Mouse (Mus musculus) central nervous system, embryonic 18 days (tissue): ENCODE results near the gene Vps8. TPM values are rescaled to one million over a fixed set of nuclear protein-coding genes. Genes with fewer than 3 reads are reported as not detected.

Experiments
- polyA plus RNA-seq: library from polyadenylated mRNA; depleted of rRNA; stranded (reverse); fragments of >200 nt; gene quantifications from 2 replicates; pipeline ENCODE4 v1.2.3, GENCODE M21; 2012; rRNA removed

The Vps8 gene
- polyA plus RNA-seq, result 27.9 and 29.3 TPM in 2 replicates

DNA sequence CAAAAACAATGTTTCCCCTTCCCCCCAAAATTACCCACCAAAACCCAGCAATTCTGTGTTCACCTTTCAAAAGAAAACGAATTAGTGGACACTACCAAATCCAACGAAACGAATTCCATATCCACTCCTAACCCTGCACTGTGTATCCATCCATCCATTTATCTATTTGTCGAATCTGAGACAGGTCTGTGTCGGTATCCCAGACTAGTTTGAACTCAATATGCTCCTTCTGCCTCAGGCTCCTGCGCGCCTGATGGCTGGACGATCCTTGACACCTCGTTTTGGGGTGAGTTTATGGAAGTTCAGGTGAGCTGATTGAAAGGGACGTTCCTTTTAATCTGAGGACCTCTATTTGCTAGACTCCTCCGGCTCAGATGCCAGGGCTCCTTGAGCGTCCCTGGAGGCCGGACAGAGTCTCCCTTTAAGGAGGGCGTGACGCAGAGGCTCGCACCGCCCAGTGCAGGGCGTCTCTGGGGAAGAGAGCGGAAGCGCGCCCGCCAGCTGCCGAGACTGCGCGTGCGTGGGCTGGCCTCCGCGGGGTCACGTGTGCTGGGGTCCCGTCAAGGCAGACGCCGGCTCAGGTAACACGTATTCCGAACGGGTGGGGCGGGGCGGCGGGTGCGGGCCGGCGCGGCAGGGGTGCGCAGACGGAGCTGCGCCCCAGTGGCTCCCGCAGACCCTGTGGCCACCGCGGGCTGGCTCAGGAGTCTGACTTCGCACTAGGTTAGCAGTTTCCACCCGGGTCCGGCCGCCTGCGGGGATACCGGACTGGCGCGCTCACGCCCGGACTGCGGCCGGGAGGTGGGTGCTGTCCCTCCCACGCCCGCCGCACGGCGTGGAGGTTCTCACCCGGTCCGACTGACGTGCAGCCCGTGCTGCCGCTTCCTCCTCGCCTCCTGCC lies at the start of gene Vps8:
Gene Vps8, plus strand, starts transcription at position 474 of the 901 bp plus-strand sequence.

Other genes starting within 250 kb of the Vps8 start
- 13.0 and 13.5 TPM in 2 replicates for gene Ephb3, start 218.4 kb upstream of the Vps8 start, polyA plus RNA-seq